17 mouse cellular contexts compared by ENCODE assay signal in the genomic region with DNA sequence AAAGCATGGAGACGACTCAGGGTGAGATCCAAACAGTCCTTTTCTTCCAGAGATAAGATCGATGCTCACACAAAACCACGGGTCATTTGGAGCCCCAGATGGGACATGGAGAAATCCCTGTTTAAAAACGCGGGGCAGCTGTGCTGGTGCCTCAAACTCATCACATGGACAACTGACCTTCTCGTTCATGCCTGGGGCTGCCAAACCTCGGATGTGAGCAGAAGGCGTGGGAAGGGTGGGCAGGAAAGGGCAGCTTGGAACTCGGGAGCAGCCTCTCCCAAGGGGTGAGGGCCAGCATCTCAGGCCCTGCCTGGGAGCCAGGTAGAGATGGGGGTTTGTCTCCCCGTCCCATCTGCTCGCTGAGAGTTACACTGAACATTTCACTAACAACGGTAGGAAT.
A peak's percentile ranks its signal among the peaks of the same experiment; 100 is the strongest.
DNase-seq lines count a peak whose midpoint lies in the region; ATAC-seq lines count a peak whose summit lies in the region.
"Had no signal": no experiment of that assay in that cellular context is flagged by ENCODE, and none has a peak within 500 bp of the region (broad histone marks: within the 10 kb centered on the region; RNA-seq: fewer than 3 reads in every experiment).

No protein-coding gene starts in this region.

- intact Hi-C loops in left cerebral cortex, postnatal 4 days (cut with DNase I): no loop called here
- intact Hi-C loops in left cerebral cortex, postnatal 14 days (cut with DNase I): no loop called here

- ATAC-seq in midbrain, embryonic 16.5 days: no peak
- ATAC-seq in erythroid progenitor cell, adult 5-6 weeks (replicated peaks; ENCODE audit: low FRiP score, poor library complexity, severe bottlenecking): no peak
- ATAC-seq: CD4-positive, CD25-positive, alpha-beta regulatory T cell, adult 4 months had no signal

- no peak overlapping the region for H3K4me2 ChIP-seq in midbrain, embryonic 16.5 days (ENCODE audit: low read length)
- H3K4me2 ChIP-seq: liver, embryonic 11.5 days had no signal

- DNase-seq in cerebellum, postnatal 10 days: peak; percentile 70 to 79
- DNase-seq in cerebellum, adult 18-20 months: no peak
- DNase-seq in left cerebral cortex, postnatal 4 days: peak; percentile 63
- no peak for DNase-seq in left cerebral cortex, postnatal 14 days (ENCODE audit: low spot score in 2 of 2)
- DNase-seq in limb, embryonic 10.5 days (ENCODE audit: low spot score): no peak
- DNase-seq in cerebellum, adult 11-12 months: no peak
- DNase-seq: heart, adult 2 months; kidney, adult 8-10 months; kidney, postnatal 36 days; lung, adult 2 months; lung, postnatal 36 days; thymus, postnatal 4 days had no signal

- no peaks in the 10 kb centered on the region for H3K27me3 ChIP-seq in limb, embryonic 10.5 days (ENCODE audit: low read depth, poor library complexity, severe bottlenecking)
- no peaks in the 10 kb centered on the region for H3K27me3 ChIP-seq in midbrain, embryonic 16.5 days (ENCODE audit: control insufficient read depth, insufficient read depth, low read depth, low read length)

- H3K4me1 ChIP-seq in limb, embryonic 10.5 days: peaks cover 33% of the 10 kb centered on the region
- peaks cover 16% of the 10 kb centered on the region for H3K4me1 ChIP-seq in midbrain, embryonic 16.5 days (ENCODE audit: control insufficient read depth, insufficient read depth, low read length)

- 86% methylated on average over 12 of the region's 12 CpGs for WGBS in limb, embryonic 10.5 days
- 64% methylated on average over 12 of the region's 12 CpGs for WGBS in midbrain, embryonic 16.5 days

- no peak overlapping the region for H3K4me3 ChIP-seq in limb, embryonic 10.5 days
- no peak overlapping the region for H3K4me3 ChIP-seq in midbrain, embryonic 16.5 days (ENCODE audit: low read depth, low read length)
- H3K4me3 ChIP-seq: heart, adult 2 months had no signal

- peak overlapping the region; percentile 36; the same call in 1 of the 2 replicates for H3K27ac ChIP-seq in limb, embryonic 10.5 days
- peak overlapping the region; percentile 18 for H3K27ac ChIP-seq in midbrain, embryonic 16.5 days (ENCODE audit: low read length)
- H3K27ac ChIP-seq: heart, adult 2 months had no signal

- H3K9ac ChIP-seq in midbrain, embryonic 16.5 days (ENCODE audit: low read depth, low read length): peak overlapping the region; percentile 32; the same call in 1 of the 2 replicates

- H3K9me3 ChIP-seq in limb, embryonic 10.5 days (replicated peaks): no peaks in the 10 kb centered on the region
- H3K9me3 ChIP-seq in midbrain, embryonic 16.5 days (replicated peaks; ENCODE audit: control insufficient read depth, low read length, poor library complexity, severe bottlenecking): no peaks in the 10 kb centered on the region

- peaks cover 19% of the 10 kb centered on the region for H3K36me3 ChIP-seq in limb, embryonic 10.5 days
- no peaks in the 10 kb centered on the region for H3K36me3 ChIP-seq in midbrain, embryonic 16.5 days (ENCODE audit: control insufficient read depth, insufficient read depth, low read length)
- H3K36me3 ChIP-seq: G1E had no signal

Comparison
In these comparisons a context has a peak if more than half of its experiments do, and no peak if none do; other contexts are left out.
1. DNase-seq: peak in cerebellum, postnatal 10 days (2 of 2) and left cerebral cortex, postnatal 4 days (single experiment); none in cerebellum, adult 18-20 months (0 of 2), left cerebral cortex, postnatal 14 days (0 of 2), limb, embryonic 10.5 days (single experiment) and cerebellum, adult 11-12 months (single experiment).